Mouse (Mus musculus): ENCODE data around the gene Mrnip. TPM values are rescaled to one million over a fixed set of nuclear protein-coding genes. Genes with fewer than 3 reads are reported as not detected.
A peak's percentile ranks its signal among the peaks of the same experiment; 100 is the strongest.

Mrnip gene
- total RNA-seq, 4 experiments from 2014 or later = 9.1 to 17.0 (median 14.6) TPM

GRCm38 (mm10) chr11:50225611-50226378 lies 51.6 kb downstream of the Mrnip start:
- DNase-seq = no peak

DNA sequence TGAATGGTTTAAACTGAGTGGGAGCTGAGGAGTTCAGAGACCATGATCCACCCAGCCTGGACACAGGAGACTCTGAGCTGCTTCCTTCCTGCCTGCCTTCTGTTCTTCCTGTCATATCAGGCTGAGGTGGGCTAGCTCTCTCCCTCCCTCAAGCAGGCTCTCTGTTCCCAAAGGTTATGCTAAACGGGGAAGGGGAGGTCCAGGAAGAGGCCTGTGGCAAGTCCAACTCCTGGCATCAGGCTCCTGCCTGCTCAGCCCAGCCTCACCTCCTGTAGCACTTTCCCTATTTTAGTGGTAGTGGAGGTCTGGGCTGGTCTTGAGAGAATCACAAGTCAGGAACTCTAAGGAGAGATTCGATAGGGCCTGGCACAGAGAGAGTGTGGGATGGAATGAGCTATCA lies 52.2 kb downstream of the Mrnip start:
- no peak for DNase-seq

DNA sequence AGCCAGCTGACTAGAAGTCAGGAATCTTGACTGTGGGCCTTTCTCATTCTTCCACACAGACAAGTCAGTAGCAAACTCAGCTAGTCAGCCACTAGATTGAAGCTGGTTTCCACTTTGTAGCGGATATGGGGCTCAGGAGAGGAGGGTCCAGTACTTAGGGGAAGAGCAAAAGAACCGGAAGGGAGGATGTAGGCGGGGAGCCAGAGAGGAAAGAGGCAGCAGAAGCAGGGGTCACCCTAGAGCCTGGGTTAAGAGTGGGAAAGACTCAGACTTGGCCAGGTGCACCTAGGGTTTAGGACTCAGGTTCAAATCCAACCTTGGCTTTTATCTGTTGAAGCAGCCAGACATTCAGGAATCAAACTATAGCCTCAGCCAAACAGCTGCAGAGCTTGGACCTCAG lies 53.0 kb downstream of the Mrnip start:
- no peak for DNase-seq

DNA sequence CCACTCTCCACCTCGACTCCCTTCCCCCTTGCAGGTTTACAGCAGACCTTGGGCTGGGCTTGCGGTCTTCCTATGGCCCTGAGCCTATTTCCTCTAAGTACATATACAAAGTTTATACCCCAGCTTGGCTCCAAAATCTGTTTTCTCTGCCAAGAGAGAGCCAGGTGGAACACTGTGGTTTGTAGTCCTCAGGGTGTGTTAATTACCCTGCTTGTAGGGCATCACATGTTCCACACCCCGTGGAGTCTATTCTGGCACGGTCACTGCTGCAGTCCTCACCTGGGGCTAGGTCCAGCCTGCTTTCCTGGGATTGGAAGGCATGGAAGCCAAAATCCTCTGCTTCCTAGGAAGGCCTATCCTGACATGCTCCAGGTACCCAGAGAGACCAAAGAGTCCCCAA lies 53.5 kb downstream of the Mrnip start:
- no peak for DNase-seq

GRCm38 (mm10) chr11:50228772-50229171 lies 54.5 kb downstream of the Mrnip start:
- no peak for DNase-seq

GRCm38 (mm10) chr11:50229252-50229910 lies 55.1 kb downstream of the Mrnip start:
- DNase-seq = no peak

DNA sequence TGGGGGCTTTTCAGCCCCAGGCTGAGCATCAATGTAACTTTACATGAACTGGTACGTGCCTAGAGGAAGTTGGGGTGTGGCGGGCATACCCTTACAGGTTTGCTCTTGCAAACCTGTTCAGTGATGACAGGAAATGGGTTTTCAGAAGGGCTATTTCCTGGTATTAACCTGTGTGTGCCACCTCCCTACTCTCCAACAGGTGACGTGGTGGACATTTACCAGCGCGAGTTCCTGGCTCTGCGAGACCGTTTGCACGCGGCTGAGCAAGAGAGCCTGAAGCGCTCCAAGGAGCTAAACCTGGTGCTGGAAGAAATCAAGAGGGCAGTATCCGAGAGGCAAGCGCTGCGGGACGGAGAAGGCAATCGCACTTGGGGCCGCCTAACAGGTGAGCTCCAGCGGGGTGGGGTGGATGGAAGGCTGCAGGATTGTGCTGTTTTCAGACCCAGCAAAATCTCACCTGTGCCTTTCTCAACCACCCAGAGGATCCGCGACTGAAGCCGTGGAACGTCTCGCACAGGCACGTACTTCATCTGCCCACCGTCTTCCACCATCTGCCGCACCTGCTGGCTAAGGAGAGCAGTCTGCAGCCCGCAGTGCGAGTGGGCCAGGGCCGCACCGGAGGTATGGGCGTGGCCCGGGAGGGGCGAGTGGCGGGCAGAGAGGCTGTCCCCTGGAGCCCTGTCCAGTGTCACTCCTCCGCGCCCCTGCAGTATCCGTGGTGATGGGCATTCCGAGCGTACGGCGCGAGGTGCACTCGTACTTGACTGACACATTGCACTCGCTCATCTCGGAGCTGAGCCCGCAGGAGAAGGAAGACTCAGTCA lies 56.4 kb downstream of the Mrnip start:
- DNase-seq = no peak

DNA sequence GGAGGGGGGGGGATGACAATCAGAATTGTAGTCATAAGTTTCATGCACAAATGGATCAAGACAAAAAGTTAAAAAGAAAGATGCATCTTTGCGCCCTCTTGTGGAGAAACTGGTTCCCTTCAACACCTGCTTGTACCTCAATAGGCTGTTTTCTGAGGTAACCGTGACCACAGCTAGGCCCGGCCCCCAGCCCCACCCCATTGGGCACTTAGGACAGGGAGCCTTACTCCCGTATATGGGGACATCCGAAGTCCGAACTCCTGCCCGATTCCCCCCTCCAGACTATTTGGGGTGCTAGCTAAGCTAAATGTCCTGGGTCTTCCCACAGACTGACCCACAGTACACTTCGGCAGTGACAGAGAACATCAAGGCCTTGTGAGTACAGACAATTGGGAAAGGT lies 57.2 kb downstream of the Mrnip start:
- DNase-seq = no peak

- no peak for DNase-seq
Observed at GRCm38 (mm10) chr11:50233022-50233421, 58.8 kb downstream of the Mrnip start.

DNA sequence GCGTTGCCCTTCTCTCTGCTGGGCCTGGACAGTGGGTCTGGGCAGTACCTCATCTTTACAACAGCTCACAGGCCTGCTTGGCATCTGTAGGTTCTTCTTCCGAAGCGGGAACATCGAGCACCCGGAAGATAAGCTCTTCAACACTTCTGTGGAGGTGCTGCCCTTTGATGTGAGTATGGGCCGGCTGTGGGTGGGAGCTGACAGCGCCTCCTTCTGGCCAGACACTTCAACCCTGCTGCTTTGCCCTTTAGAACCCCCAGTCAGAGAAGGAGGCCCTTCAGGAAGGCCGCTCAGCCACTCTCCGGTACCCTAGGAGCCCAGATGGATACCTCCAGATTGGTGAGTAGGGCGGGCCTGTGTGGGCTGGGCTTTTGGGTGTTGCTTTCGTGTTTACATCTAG lies 59.7 kb downstream of the Mrnip start:
- DNase-seq = no peak

GRCm38 (mm10) chr11:50234606-50235005 lies 60.4 kb downstream of the Mrnip start:
- DNase-seq = no peak

DNA sequence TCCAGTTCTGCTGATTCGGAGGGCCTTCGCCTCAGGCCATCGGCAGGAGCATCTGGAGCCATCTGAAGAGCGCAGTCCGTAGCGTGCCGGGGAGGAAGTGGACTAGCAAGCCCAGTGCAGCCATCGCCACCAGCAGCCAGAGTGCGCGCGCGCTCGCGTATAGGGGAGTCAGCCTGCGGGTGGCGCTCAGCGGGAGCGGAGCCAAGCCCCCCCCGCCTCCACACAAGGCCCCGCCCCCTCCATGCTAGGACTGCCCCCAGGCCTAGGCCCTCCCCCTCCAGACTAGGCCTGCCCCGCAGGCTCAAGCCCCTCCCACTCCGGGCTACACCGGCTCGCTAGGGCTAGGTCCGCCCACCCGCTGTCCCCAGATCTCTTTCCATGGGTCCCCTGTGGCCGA lies 62.3 kb downstream of the Mrnip start:
- DNase-seq = peak; percentile 86

DNA sequence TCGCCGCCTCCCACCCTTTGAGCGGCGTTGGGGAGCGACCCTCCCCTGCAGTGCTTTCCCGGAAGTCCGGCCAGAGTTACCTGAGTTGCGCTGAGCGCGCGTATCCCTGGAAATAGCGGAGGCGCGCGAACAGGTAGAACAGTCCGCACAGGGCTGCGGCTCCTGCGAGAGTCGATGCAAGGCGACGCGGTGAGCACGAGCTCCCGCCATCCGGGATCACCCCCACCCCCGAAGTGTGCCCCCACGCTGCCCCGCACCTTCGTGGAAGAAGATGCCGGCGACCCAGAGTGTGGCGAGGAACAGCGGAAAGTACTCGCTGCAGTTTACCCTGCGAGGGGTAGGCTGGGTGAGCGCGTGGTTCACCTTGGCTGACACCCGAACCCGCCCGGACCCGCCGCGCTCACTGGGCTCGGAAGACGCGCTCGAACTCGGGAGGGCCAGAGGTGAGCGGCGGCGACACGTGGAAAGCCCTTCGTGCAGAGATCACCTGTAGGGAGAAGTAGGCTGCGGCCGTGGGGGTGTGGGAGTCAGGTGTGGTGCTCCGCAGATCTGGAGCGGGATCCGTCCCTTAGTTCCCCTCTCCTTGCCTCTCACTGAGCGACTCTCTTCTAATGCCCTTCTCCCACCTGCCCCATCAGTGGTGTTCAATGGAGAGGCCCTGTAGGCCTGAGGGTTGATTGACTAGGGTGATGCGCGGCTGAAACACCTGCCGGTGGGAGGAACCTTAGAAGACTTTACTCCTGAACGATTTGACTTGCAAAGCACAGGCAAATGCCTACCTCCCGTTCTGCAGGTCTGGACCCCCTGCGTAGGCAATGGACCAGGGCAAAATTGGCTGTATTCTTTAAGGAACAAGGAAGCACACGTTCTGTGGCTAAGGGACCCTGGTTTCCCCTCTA lies 62.9 kb downstream of the Mrnip start:
- no peak for DNase-seq

DNA sequence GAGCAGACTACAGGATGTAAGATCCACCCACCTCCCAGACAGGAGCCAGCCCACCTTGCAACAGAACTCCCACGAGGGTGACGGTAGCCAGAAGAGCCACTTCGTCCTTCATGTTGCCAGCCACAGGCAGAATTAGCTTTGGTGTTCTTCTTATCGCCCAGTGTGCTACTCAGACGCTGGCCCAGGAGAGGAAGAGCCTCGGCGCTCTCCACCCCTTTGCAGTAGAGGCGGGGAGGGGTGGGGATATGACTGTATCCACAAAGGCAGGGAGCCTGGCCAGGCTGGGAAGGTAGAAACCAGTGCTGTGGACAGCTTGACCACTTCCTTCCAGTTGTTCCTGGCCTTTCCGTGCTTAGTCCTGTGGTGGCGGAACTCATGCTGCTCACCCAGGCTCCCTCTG lies 64.1 kb downstream of the Mrnip start, which contains the start of gene Ltc4s:
Gene Ltc4s (minus strand): TSS at position 293 of the 400 bp plus-strand sequence.
- no peak for DNase-seq

GRCm38 (mm10) chr11:50238821-50239791 lies 64.9 kb downstream of the Mrnip start:
- DNase-seq = no peak

GRCm38 (mm10) chr11:50240235-50240911 lies 66.1 kb downstream of the Mrnip start:
- DNase-seq = no peak

DNA sequence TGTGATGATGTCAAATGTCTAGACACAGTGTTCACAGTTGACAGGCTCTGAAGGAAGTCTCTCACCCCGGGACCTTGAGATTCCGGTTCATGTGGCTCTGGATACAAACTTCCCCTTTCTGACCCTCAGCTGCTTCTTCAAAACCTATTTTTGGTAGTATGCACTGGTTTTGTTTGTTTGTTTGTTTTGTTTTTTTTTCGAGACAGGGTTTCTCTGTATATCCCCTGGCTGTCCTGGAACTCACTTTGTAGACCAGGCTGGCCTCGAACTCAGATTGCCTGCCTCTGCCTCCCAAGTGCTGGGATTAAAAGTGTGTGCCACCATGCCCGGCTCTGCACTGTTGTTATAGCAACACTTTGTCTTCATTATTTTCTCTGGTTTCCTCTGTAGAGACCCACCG lies 69.7 kb downstream of the Mrnip start:
- no peak for DNase-seq

DNA sequence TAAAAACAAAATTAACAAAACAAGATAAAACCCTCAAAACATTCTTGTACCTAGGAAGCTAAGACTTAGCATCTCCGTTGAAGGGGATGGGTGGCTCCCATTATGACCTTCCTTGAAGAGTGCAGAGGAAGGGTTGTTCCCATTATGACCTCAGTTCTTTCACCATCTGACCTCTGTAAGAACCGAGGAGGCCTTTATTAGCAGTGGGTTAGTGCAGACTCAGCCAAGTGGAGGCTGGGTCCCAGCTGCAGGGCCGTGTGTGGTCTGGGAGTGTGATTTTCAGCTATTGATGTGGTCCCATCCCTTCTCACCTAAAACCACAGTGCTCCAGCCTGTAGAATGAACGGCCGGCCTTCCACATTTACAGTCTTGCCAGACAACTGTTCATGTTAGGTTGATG lies 71.0 kb downstream of the Mrnip start:
- DNase-seq = no peak

- DNase-seq = no peak
Observed at GRCm38 (mm10) chr11:50248473-50249171, 74.4 kb downstream of the Mrnip start.
